Mouse (Mus musculus): Measurements from ENCODE around the gene Gm11213.

The Gm11213 gene

GRCm38 (mm10) chr4:63604945-63605344, at the start of gene Gm11213:
Gene Gm11213 (minus strand): TSS chr4:63605261.
- no peak for DNase-seq

GRCm38 (mm10) chr4:63654381-63654780, 49.3 kb upstream of the Gm11213 start:
- peak; percentile 7 for DNase-seq

- DNase-seq: no peak
Measured at GRCm38 (mm10) chr4:63643956-63644726, 39.1 kb upstream of the Gm11213 start.

GRCm38 (mm10) chr4:63639842-63640241, 34.8 kb upstream of the Gm11213 start:
- no peak for DNase-seq

- no peak for DNase-seq
Measured at GRCm38 (mm10) chr4:63638603-63639002, 33.5 kb upstream of the Gm11213 start.

GRCm38 (mm10) chr4:63633181-63633580, 28.1 kb upstream of the Gm11213 start:
- DNase-seq: no peak

GRCm38 (mm10) chr4:63627111-63627510, 22.1 kb upstream of the Gm11213 start:
- DNase-seq: no peak

- no peak for DNase-seq
Measured at GRCm38 (mm10) chr4:63625563-63626080, 20.6 kb upstream of the Gm11213 start.

- peak; percentile 49 for DNase-seq
Measured at GRCm38 (mm10) chr4:63622378-63622835, 17.3 kb upstream of the Gm11213 start, which contains the start of gene Tex48. Gene Tex48 (minus strand): TSS chr4:63622428.

GRCm38 (mm10) chr4:63621861-63622260, 16.8 kb upstream of the Gm11213 start:
- DNase-seq: no peak

GRCm38 (mm10) chr4:63608391-63608790, 3.3 kb upstream of the Gm11213 start:
- no peak for DNase-seq

GRCm38 (mm10) chr4:63605968-63606367, 907 bp upstream of the Gm11213 start:
- no peak for DNase-seq

GRCm38 (mm10) chr4:63605545-63605944, 484 bp upstream of the Gm11213 start:
- no peak for DNase-seq

GRCm38 (mm10) chr4:63601263-63601662, 3.8 kb downstream of the Gm11213 start:
- DNase-seq: no peak

GRCm38 (mm10) chr4:63600786-63601185, 4.3 kb downstream of the Gm11213 start:
- no peak for DNase-seq

GRCm38 (mm10) chr4:63596010-63596409, 9.1 kb downstream of the Gm11213 start:
- DNase-seq: no peak

- DNase-seq: no peak
Measured at GRCm38 (mm10) chr4:63595259-63595658, 9.8 kb downstream of the Gm11213 start.

- peak; percentile 11 for DNase-seq
Measured at GRCm38 (mm10) chr4:63594459-63595110, 10.5 kb downstream of the Gm11213 start.

- DNase-seq: no peak
Measured at GRCm38 (mm10) chr4:63590538-63590937, 14.5 kb downstream of the Gm11213 start.

GRCm38 (mm10) chr4:63589987-63590386, 15.1 kb downstream of the Gm11213 start:
- DNase-seq: no peak

GRCm38 (mm10) chr4:63586240-63586639, 18.8 kb downstream of the Gm11213 start:
- DNase-seq: no peak

- no peak for DNase-seq
Measured at GRCm38 (mm10) chr4:63585216-63585615, 19.8 kb downstream of the Gm11213 start.

- no peak for DNase-seq
Measured at GRCm38 (mm10) chr4:63582580-63582979, 22.5 kb downstream of the Gm11213 start.

GRCm38 (mm10) chr4:63580078-63580477, 25.0 kb downstream of the Gm11213 start:
- no peak for DNase-seq
